Mouse (Mus musculus) forebrain, embryonic 11.5 days (tissue): ENCODE data around the gene Nek8. TPM values are rescaled to one million over a fixed set of nuclear protein-coding genes. Genes with fewer than 3 reads are reported as not detected.
A peak's percentile ranks its signal among the peaks of the same experiment; 100 is the strongest.

ENCODE experiments used
- ATAC-seq: fragments of 200-750 bp; cut with Nextera tagmentation; replicated peaks from 2 replicates; pipeline ENCODE4 v1.8.0; 2017; ENCODE audit warnings: moderate TSS enrichment; ENCODE audit not compliant: low FRiP score
- DNase-seq: peaks from one replicate; pipeline ENCODE4 v3.0.0-alpha.2; 2017; ENCODE audit warnings: low spot score
- H3K27ac ChIP-seq: fragments of 300-500 bp; sonication (generic); 2 replicates; pipeline ENCODE4 v1.5.1; 2014; ENCODE audit warnings: low read depth, low read length
- H3K27me3 ChIP-seq: fragments of 300-500 bp; sonication (generic); 2 replicates; pipeline ENCODE4 v1.6.1; 2014; ENCODE audit warnings: mild to moderate bottlenecking, low read length, mixed read lengths; ENCODE audit not compliant: control insufficient read depth, insufficient read depth
- H3K36me3 ChIP-seq: fragments of 300-500 bp; sonication (generic); 2 replicates; pipeline ENCODE4 v1.6.1; 2014; ENCODE audit warnings: mild to moderate bottlenecking, low read length, moderate library complexity, mixed read lengths; ENCODE audit not compliant: control insufficient read depth, insufficient read depth
- H3K4me1 ChIP-seq: fragments of 300-500 bp; sonication (generic); replicated peaks from 2 replicates; pipeline ENCODE4 v1.6.1; 2014; ENCODE audit warnings: low read length, mixed read lengths; ENCODE audit not compliant: control insufficient read depth, insufficient read depth
- H3K4me2 ChIP-seq: fragments of 300-500 bp; sonication (generic); 2 replicates; pipeline ENCODE4 v1.6.1; 2014; ENCODE audit warnings: low read depth, mild to moderate bottlenecking, low read length, moderate library complexity, mixed read lengths; ENCODE audit not compliant: severe bottlenecking
- H3K4me3 ChIP-seq: fragments of 300-500 bp; sonication (generic); 2 replicates; pipeline ENCODE4 v1.5.1; 2014; ENCODE audit warnings: low read depth, low read length
- H3K9ac ChIP-seq: fragments of 300-500 bp; sonication (generic); 2 replicates; pipeline ENCODE4 v1.6.1; 2014; ENCODE audit warnings: low read length
- H3K9me3 ChIP-seq: fragments of 300-500 bp; sonication (generic); 2 replicates; pipeline ENCODE4 v1.6.1; 2016; ENCODE audit warnings: low read length, mixed read lengths; ENCODE audit not compliant: control insufficient read depth
- WGBS: fragments of 180-500 bp; shearing (Covaris S2); extraction: QIAGEN DNeasy Blood & Tissue Kit; methylation state at CpG from one replicate; pipeline ENCODE4 v1.1.7; 2014; 5-methylcytosine and 5-hydroxymethylcytosine counted together
- polyA plus RNA-seq: library from polyadenylated mRNA; unstranded; fragments of >200 nt; fragmentation: Nextera tagmentation; extraction: Ambion mirVana; gene quantifications from 2 replicates; pipeline ENCODE4 v1.2.1, GENCODE M21; 2014

Nek8 gene
- 7.6 and 9.6 TPM in 2 replicates for polyA plus RNA-seq

GRCm38 (mm10) chr11:78176402-78176862 is at the start of gene Nek8, which contains the start of gene Tlcd1:
TSS of gene Nek8 (minus strand) at chr11:78176675.
TSS of gene Tlcd1 (plus strand) at chr11:78176711.
- under 1% methylated on average over 32 of the region's 32 CpGs for WGBS
- peak within 1 kb of the TSS; percentile 54 for H3K4me3 ChIP-seq

GRCm38 (mm10) chr11:78223586-78223985 is 47.1 kb upstream of the Nek8 start:
- ATAC-seq (no peak), DNase-seq (no peak)
- Histone ChIP-seq H3K9ac (no peak overlapping the region), H3K4me2 (no peak overlapping the region), H3K27ac (no peak overlapping the region), H3K4me1 (no peaks in the 10 kb centered on the region), H3K4me3 (no peak overlapping the region), H3K36me3 (peaks cover 32% of the 10 kb centered on the region), H3K27me3 (no peaks in the 10 kb centered on the region), H3K9me3 (no peaks in the 10 kb centered on the region)
- WGBS: 100% methylated on average over 4 of the region's 4 CpGs

More at GRCm38 (mm10) chr11:78176402-78176862, at the start of gene Nek8, which contains the start of gene Tlcd1:
- Histone ChIP-seq H3K27me3 (no peaks in the 10 kb centered on the region), H3K9ac (peak within 1 kb of the TSS; percentile 50), H3K9me3 (no peaks in the 10 kb centered on the region), H3K4me2 (peak within 1 kb of the TSS; percentile 93), H3K4me1 (peaks cover 22% of the 10 kb centered on the region), H3K27ac (peak within 1 kb of the TSS; percentile 26; the same call in 1 of the 2 replicates), H3K36me3 (peaks cover 4% of the 10 kb centered on the region; the same call in 1 of the 2 replicates)
- peak; percentile 93 for DNase-seq
- ATAC-seq: peak; percentile 68; the same call in 1 of the 2 replicates

- 93% methylated on average over 11 of the region's 11 CpGs for WGBS
- no peak overlapping the region for H3K27ac ChIP-seq
- H3K27me3 ChIP-seq: no peaks in the 10 kb centered on the region
- H3K9me3 ChIP-seq: no peaks in the 10 kb centered on the region
- ATAC-seq (no peak), DNase-seq (no peak)
- no peak overlapping the region for H3K9ac ChIP-seq
- H3K4me3 ChIP-seq: no peak overlapping the region
- H3K4me2 ChIP-seq: no peak overlapping the region
- peaks cover 25% of the 10 kb centered on the region for H3K36me3 ChIP-seq
- H3K4me1 ChIP-seq: no peaks in the 10 kb centered on the region
Observed at GRCm38 (mm10) chr11:78215709-78216317, 39.3 kb upstream of the Nek8 start.

GRCm38 (mm10) chr11:78213086-78213817 is 36.8 kb upstream of the Nek8 start:
- H3K27ac ChIP-seq: no peak overlapping the region
- peaks cover 30% of the 10 kb centered on the region for H3K36me3 ChIP-seq
- H3K4me1 ChIP-seq: no peaks in the 10 kb centered on the region
- no peak for ATAC-seq
- no peak overlapping the region for H3K9ac ChIP-seq
- H3K4me3 ChIP-seq: no peak overlapping the region
- no peak for DNase-seq
- no peaks in the 10 kb centered on the region for H3K27me3 ChIP-seq
- H3K9me3 ChIP-seq: no peaks in the 10 kb centered on the region
- no peak overlapping the region for H3K4me2 ChIP-seq
- 96% methylated on average over 14 of the region's 14 CpGs for WGBS

- H3K27ac ChIP-seq: no peak overlapping the region
- ATAC-seq: no peak
- WGBS: 83% methylated on average over 5 of the region's 5 CpGs
Observed at GRCm38 (mm10) chr11:78211513-78211912, 35.0 kb upstream of the Nek8 start.

GRCm38 (mm10) chr11:78210615-78211014 is 34.1 kb upstream of the Nek8 start:
- Histone ChIP-seq H3K9ac (no peak overlapping the region), H3K27me3 (no peaks in the 10 kb centered on the region), H3K4me2 (no peak overlapping the region), H3K36me3 (peaks cover 32% of the 10 kb centered on the region), H3K27ac (no peak overlapping the region), H3K4me1 (no peaks in the 10 kb centered on the region), H3K4me3 (no peak overlapping the region), H3K9me3 (no peaks in the 10 kb centered on the region)
- DNase-seq (no peak), ATAC-seq (no peak)
- 85% methylated on average over 7 of the region's 7 CpGs for WGBS

More at GRCm38 (mm10) chr11:78211513-78211912, 35.0 kb upstream of the Nek8 start:
- H3K9ac ChIP-seq: no peak overlapping the region
- H3K36me3 ChIP-seq: peaks cover 30% of the 10 kb centered on the region
- DNase-seq: no peak
- H3K9me3 ChIP-seq: no peaks in the 10 kb centered on the region
- no peaks in the 10 kb centered on the region for H3K4me1 ChIP-seq
- H3K27me3 ChIP-seq: no peaks in the 10 kb centered on the region
- no peak overlapping the region for H3K4me2 ChIP-seq
- H3K4me3 ChIP-seq: no peak overlapping the region

- H3K9me3 ChIP-seq: no peaks in the 10 kb centered on the region
- H3K36me3 ChIP-seq: peaks cover 29% of the 10 kb centered on the region
- no peaks in the 10 kb centered on the region for H3K27me3 ChIP-seq
- DNase-seq (no peak), ATAC-seq (no peak)
- 94% methylated on average over 6 of the region's 6 CpGs for WGBS
- H3K4me2 ChIP-seq: no peak overlapping the region
- H3K27ac ChIP-seq: no peak overlapping the region
- H3K4me1 ChIP-seq: no peaks in the 10 kb centered on the region
- no peak overlapping the region for H3K4me3 ChIP-seq
- H3K9ac ChIP-seq: no peak overlapping the region
Observed at GRCm38 (mm10) chr11:78209886-78210285, 33.4 kb upstream of the Nek8 start.

- Histone ChIP-seq H3K4me2 (no peak overlapping the region), H3K27ac (no peak overlapping the region), H3K4me1 (no peaks in the 10 kb centered on the region), H3K9ac (no peak overlapping the region), H3K4me3 (no peak overlapping the region), H3K27me3 (no peaks in the 10 kb centered on the region), H3K9me3 (no peaks in the 10 kb centered on the region), H3K36me3 (peaks cover 20% of the 10 kb centered on the region)
- 94% methylated on average over 7 of the region's 7 CpGs for WGBS
- ATAC-seq (no peak), DNase-seq (no peak)
Observed at GRCm38 (mm10) chr11:78207190-78207589, 30.7 kb upstream of the Nek8 start.
